Mouse (Mus musculus): Measurements from ENCODE around the gene Echdc1.
"Not testable (repeated sequence)": the region's sequence is repeated elsewhere in the genome, so short reads cannot be mapped to it uniquely, and the experiment has no call there.

Gene Echdc1

GRCm38 (mm10) chr10:29313064-29313638 lies at the start of gene Echdc1:
Gene Echdc1 (plus strand): TSS chr10:29313166.
- peak; percentile 92 for DNase-seq (ENCODE audit: low spot score)

- no peak for DNase-seq (ENCODE audit: low spot score)
Measured at GRCm38 (mm10) chr10:29281736-29282135, 31.2 kb upstream of the Echdc1 start.

- DNase-seq (ENCODE audit: low spot score): no peak
Measured at GRCm38 (mm10) chr10:29285757-29286156, 27.2 kb upstream of the Echdc1 start.

- no peak for DNase-seq (ENCODE audit: low spot score)
Measured at GRCm38 (mm10) chr10:29302230-29302629, 10.7 kb upstream of the Echdc1 start.

GRCm38 (mm10) chr10:29311480-29312219 lies 1.3 kb upstream of the Echdc1 start:
- peak; percentile 5 for DNase-seq (ENCODE audit: low spot score)

GRCm38 (mm10) chr10:29313905-29314304 lies 939 bp downstream of the Echdc1 start:
- peak; percentile 2 for DNase-seq (ENCODE audit: low spot score)

- DNase-seq (ENCODE audit: low spot score): no peak
Measured at GRCm38 (mm10) chr10:29324817-29325216, 11.9 kb downstream of the Echdc1 start.

GRCm38 (mm10) chr10:29333836-29334235 lies 20.9 kb downstream of the Echdc1 start:
- no peak for DNase-seq (ENCODE audit: low spot score)

- peak; percentile 87 for DNase-seq (ENCODE audit: low spot score)
Measured at GRCm38 (mm10) chr10:29338355-29339056, 25.5 kb downstream of the Echdc1 start.

GRCm38 (mm10) chr10:29344232-29344631 lies 31.3 kb downstream of the Echdc1 start:
- DNase-seq (ENCODE audit: low spot score): no peak

GRCm38 (mm10) chr10:29346638-29347037 lies 33.7 kb downstream of the Echdc1 start:
- no peak for DNase-seq (ENCODE audit: low spot score)

- no peak for DNase-seq (ENCODE audit: low spot score)
Measured at GRCm38 (mm10) chr10:29351420-29351819, 38.5 kb downstream of the Echdc1 start.

- no peak for DNase-seq (ENCODE audit: low spot score)
Measured at GRCm38 (mm10) chr10:29352575-29352974, 39.6 kb downstream of the Echdc1 start.

GRCm38 (mm10) chr10:29354183-29354582 lies 41.2 kb downstream of the Echdc1 start:
- DNase-seq (ENCODE audit: low spot score): peak; percentile 23

GRCm38 (mm10) chr10:29361095-29361463 lies 48.1 kb downstream of the Echdc1 start:
- no peak for DNase-seq (ENCODE audit: low spot score)

- peak; percentile 91 for DNase-seq (ENCODE audit: low spot score)
Measured at GRCm38 (mm10) chr10:29361464-29362196, 48.7 kb downstream of the Echdc1 start.

GRCm38 (mm10) chr10:29362197-29362900 lies 49.4 kb downstream of the Echdc1 start, which contains the start of gene Rnf146:
Gene Rnf146 (minus strand): TSS chr10:29362442.
- no peak for DNase-seq (ENCODE audit: low spot score)

GRCm38 (mm10) chr10:29374065-29374464 lies 61.1 kb downstream of the Echdc1 start:
- no peak for DNase-seq (ENCODE audit: low spot score)

- DNase-seq (ENCODE audit: low spot score): no peak
Measured at GRCm38 (mm10) chr10:29381558-29381957, 68.6 kb downstream of the Echdc1 start.

GRCm38 (mm10) chr10:29394890-29395289 lies 81.9 kb downstream of the Echdc1 start:
- not testable (repeated sequence) for DNase-seq (ENCODE audit: low spot score)
